12 mouse cellular contexts compared by ENCODE assay signal in the genomic region with DNA sequence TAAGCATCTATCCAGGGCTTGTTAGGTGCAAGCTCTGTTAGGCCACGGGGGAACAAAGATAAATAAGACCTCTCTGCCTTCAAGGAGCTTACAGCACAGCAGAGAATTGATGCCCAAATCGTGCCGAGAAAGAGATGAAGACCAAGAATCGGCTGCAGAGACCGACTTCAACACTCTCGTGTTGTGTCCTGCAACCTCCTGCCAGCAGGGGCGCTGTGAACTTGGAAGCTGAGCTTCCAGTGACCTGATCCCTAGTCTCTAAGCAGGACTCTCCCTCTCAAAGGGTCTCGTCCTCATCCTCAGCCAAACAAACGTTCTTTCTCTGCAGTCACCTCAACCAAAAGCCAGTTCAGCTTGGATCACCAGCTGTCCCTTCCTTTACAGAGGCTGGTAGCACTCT. TPM values are rescaled to one million over a fixed set of nuclear protein-coding genes. Genes with fewer than 3 reads are reported as not detected.
A peak's percentile ranks its signal among the peaks of the same experiment; 100 is the strongest.
DNase-seq lines count a peak whose midpoint lies in the region; ATAC-seq and TF ChIP-seq lines count a peak whose summit lies in the region.
"Had no signal": no experiment of that assay in that cellular context is flagged by ENCODE, and none has a peak within 500 bp of the region (broad histone marks: within the 10 kb centered on the region; RNA-seq: fewer than 3 reads in every experiment).

No protein-coding gene starts in this region.

- H3K9me3 ChIP-seq in stomach, postnatal 0 days (ENCODE audit: control insufficient read depth, low read length): no peaks in the 10 kb centered on the region
- no peaks in the 10 kb centered on the region for H3K9me3 ChIP-seq in heart, embryonic 11.5 days (replicated peaks; ENCODE audit: control insufficient read depth, low read length)
- H3K9me3 ChIP-seq: lung, embryonic 15.5 days had no signal

- H3K4me3 ChIP-seq in stomach, postnatal 0 days (ENCODE audit: low read depth, low read length): no peak overlapping the region
- H3K4me3 ChIP-seq in heart, embryonic 11.5 days (ENCODE audit: low read depth, low read length): no peak overlapping the region
- H3K4me3 ChIP-seq: lung, embryonic 15.5 days had no signal

- no peaks in the 10 kb centered on the region for H3K27me3 ChIP-seq in stomach, postnatal 0 days (ENCODE audit: control insufficient read depth, insufficient read depth, low read length)
- H3K27me3 ChIP-seq in heart, embryonic 11.5 days (ENCODE audit: control insufficient read depth, insufficient read depth, low read length): peaks cover 50% of the 10 kb centered on the region

- no peaks in the 10 kb centered on the region for H3K36me3 ChIP-seq in stomach, postnatal 0 days (ENCODE audit: control insufficient read depth, insufficient read depth, low read length)
- H3K36me3 ChIP-seq in heart, embryonic 11.5 days (ENCODE audit: control insufficient read depth, insufficient read depth, low read length): no peaks in the 10 kb centered on the region
- H3K36me3 ChIP-seq: lung, embryonic 15.5 days had no signal

- ATAC-seq in stomach, postnatal 0 days (ENCODE audit: low FRiP score, low TSS enrichment): no peak
- no peak for ATAC-seq in heart, embryonic 11.5 days (replicated peaks; ENCODE audit: insufficient number of reproducible peaks, low FRiP score, low TSS enrichment)
- ATAC-seq: inflammation-experienced regulatory T-cells, adult 6 months had no signal

- no peaks in the 10 kb centered on the region for H3K4me1 ChIP-seq in stomach, postnatal 0 days (replicated peaks; ENCODE audit: control insufficient read depth, insufficient read depth)
- H3K4me1 ChIP-seq in heart, embryonic 11.5 days (ENCODE audit: control insufficient read depth, insufficient read depth, low read length): no peaks in the 10 kb centered on the region
- H3K4me1 ChIP-seq: lung, embryonic 15.5 days had no signal

- peak; percentile 39 for TF ChIP-seq CTCF in stomach, postnatal 0 days (IDR thresholded peaks at IDR 0.05; ENCODE audit: low read depth)

- no peak overlapping the region for H3K9ac ChIP-seq in stomach, postnatal 0 days (ENCODE audit: low read length)
- H3K9ac ChIP-seq in heart, embryonic 11.5 days (ENCODE audit: low read depth, low read length): no peak overlapping the region
- H3K9ac ChIP-seq: lung, embryonic 15.5 days had no signal

- TF ChIP-seq EP300 in stomach, postnatal 0 days (optimal IDR thresholded peaks at IDR 0.05): no peak

- WGBS in stomach, postnatal 0 days: 72% methylated on average over 9 of the region's 9 CpGs
- whole genome bisulfite sequencing in heart, embryonic 11.5 days (ENCODE audit: insufficient replicate concordance): 63% methylated on average over 9 of the region's 9 CpGs

- H3K27ac ChIP-seq in stomach, postnatal 0 days (replicated peaks): no peak overlapping the region
- no peak overlapping the region for H3K27ac ChIP-seq in heart, embryonic 11.5 days (ENCODE audit: low read depth, low read length)
- H3K27ac ChIP-seq: lung, embryonic 15.5 days had no signal

- no peak overlapping the region for H3K4me2 ChIP-seq in stomach, postnatal 0 days (replicated peaks; ENCODE audit: low read depth)
- no peak overlapping the region for H3K4me2 ChIP-seq in heart, embryonic 11.5 days
- H3K4me2 ChIP-seq: lung, embryonic 15.5 days had no signal

- DNase-seq in kidney, adult 9 months: peak; percentile 15
- DNase-seq in kidney, adult 11 months: no peak
- DNase-seq in right cerebral cortex, postnatal 14 days: peak; percentile 27
- no peak for DNase-seq in right cerebral cortex, postnatal 10 days (ENCODE audit: low spot score in 2 of 2)
- DNase-seq in R1 (ENCODE audit: low read depth, low spot score): peak; percentile 84
- DNase-seq in stomach, postnatal 0 days (ENCODE audit: low spot score): no peak
- DNase-seq in heart, adult 11 months: no peak
- DNase-seq: adrenal gland, postnatal 36 days; layer of hippocampus, postnatal 36 days had no signal

RNA-seq across cellular contexts. Expression of gene Crtac1, which starts 7.8 kb away (rescaled TPM):
- 3.0 and 4.5 TPM in 2 replicates for polyA plus RNA-seq in stomach, postnatal 0 days (2015; fragmentation: Nextera tagmentation; extraction: Ambion mirVana)
- 0.23 and 0.46 TPM in 2 replicates for polyA plus RNA-seq in heart, embryonic 11.5 days (2014; fragmentation: Nextera tagmentation; extraction: Ambion mirVana)
- polyA plus RNA-seq: inflammation-experienced regulatory T-cells, adult 6 months had no signal

Comparison
In these comparisons a context has a peak if more than half of its experiments do, and no peak if none do; other contexts are left out.
1. DNase-seq: peak in kidney, adult 9 months (single experiment), right cerebral cortex, postnatal 14 days (single experiment) and R1 (single experiment); none in kidney, adult 11 months (single experiment), right cerebral cortex, postnatal 10 days (0 of 2), stomach, postnatal 0 days (single experiment) and heart, adult 11 months (single experiment).